Mouse (Mus musculus): ENCODE measurements around the gene Gm13285. TPM values are rescaled to one million over a fixed set of nuclear protein-coding genes. Genes with fewer than 3 reads are reported as not detected.
"Not testable (repeated sequence)": the region's sequence is repeated elsewhere in the genome, so short reads cannot be mapped to it uniquely, and the experiment has no call there.

Gene Gm13285
- 0.22 TPM in 1 of 2 replicates, not detected in the other for total RNA-seq (2021)
- long read RNA-seq, experiment 1, result 0 reads
- long read RNA-seq, experiment 2, result 0 reads

GRCm38 (mm10) chr4:88799365-88799764, at the start of gene Gm13285:
Gene Gm13285, plus strand, starts transcription at chr4:88799665.
- not testable (repeated sequence) for DNase-seq

DNA sequence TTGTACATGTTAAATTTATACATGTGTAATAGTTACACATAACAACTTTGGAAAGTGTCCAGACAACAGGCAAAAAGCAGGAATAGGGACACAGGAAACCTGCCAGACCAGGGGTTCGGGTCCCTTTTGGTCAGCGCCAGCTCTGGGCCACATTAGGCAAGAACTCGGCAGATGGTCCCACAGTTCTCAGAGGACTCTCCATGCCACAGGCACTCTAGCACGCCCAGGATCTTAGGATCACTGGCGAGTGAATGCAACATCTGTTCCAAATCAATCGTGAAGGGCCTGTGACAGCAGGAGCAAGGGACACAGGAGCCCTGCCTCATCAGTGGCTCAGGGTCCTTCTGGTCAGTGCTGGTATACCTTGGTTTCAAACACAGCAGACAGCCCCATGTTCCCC, 49.5 kb upstream of the Gm13285 start:
- DNase-seq, result no peak

GRCm38 (mm10) chr4:88754818-88755340, 44.6 kb upstream of the Gm13285 start, which contains the start of gene Gm13271:
Gene Gm13271, plus strand, starts transcription at chr4:88754868.
- peak; percentile 42 for DNase-seq

DNA sequence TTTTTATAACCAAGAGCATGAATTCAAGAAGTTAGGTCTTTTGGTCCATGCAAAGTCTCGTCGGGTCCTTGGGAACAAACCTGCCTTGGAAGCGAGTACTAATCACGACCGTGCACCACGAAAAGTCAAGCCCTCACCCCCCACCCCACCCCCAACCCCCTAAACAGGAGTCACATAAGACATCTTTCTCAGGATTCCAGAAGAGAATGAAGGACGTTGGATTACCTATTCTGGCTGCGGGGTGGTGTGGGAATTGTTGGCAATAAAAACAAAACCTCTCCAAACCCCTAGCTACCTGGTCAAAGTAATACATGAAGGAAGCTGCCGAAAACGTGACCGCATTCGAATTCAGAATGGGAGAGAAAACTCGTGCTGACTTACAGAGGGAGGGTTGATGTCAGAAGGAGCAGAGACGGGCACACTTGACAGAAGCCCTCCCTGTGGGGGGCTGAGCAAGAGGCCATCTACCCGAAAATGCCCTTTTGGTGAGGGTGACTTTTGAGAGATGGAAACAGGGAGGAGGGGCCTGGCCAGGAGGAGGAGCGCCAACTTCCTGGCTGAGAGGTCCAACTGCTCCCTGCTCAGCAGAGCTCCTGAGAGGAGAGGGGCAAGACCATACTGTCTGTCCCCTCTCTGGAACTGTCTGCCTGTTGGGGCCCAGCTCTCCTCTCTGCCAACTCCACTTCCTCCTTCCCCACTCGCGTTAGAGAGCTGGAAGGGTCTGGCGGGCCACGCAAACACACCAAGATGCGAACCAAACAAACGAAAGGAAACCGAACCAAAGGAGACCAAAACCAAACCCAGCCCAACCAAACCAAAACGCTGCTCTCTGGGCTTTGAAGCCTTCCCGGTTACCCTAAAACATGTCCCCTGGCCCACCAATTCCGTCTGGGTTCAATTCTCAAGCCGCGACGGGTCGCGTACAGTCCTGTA, 42.6 kb upstream of the Gm13285 start:
- peak; percentile 14 for DNase-seq

- peak; percentile 85 for DNase-seq
Observed at GRCm38 (mm10) chr4:88757628-88758031, 41.8 kb upstream of the Gm13285 start.

DNA sequence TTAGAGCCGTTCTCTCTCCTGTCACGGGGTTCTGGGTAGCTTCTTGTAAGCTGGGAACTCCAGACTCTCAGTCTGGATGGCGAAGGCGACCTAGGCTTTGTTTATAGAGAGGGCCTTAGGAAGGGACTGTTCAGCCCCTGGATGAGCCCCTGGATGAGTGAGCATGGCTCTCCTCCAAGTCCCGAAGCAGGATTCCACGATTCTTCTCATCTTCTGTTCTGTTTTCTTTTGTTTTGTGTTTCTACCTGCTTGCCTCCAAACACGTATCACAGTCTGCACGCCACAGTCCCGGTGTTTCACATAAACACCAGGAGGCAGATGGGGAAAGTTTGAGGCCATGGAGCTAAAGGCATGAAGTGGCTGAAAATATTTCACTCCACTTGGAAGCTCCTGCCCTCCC, 40.7 kb upstream of the Gm13285 start:
- not testable (repeated sequence) for DNase-seq

GRCm38 (mm10) chr4:88759610-88760268, 39.7 kb upstream of the Gm13285 start, which contains the start of gene Gm13283:
Gene Gm13283, plus strand, starts transcription at chr4:88760119.
- peak; percentile 42 for DNase-seq

GRCm38 (mm10) chr4:88760431-88760830, 39.0 kb upstream of the Gm13285 start:
- DNase-seq, result peak; percentile 85

DNA sequence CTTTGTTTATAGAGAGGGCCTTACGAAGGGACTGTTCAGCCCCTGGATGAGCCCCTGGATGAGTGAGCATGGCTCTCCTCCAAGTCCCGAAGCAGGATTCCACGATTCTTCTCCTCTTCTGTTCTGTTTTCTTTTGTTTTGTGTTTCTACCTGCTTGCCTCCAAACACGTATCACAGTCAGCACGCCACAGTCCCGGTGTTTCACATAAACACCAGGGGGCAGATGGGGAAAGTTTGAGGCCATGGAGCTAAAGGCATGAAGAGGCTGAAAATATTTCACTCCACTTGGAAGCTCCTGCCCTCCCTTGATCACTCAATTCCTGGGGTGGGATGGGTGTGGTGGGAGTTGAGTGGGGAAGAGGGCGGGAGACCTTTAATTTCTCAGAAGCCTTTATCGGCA, 37.7 kb upstream of the Gm13285 start:
- DNase-seq, result peak; percentile 59

DNA sequence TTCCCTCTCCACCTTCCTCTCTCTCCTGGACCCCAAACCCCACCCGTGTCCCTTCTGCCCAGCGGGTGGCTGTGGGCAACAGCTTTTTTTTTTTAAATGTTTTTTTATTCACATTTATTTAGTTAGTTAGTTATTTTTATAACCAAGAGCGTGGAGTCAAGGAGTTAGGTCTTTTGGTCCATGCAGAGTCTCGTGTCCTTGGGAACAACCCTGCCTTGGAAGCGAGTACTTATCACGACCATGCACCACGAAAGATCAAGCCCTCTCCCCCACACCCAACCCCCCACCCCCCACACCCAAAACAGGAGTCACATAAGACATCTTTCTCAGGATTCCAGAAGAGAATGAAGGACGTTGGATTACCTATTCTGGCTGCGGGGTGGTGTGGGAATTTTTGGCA, 37.1 kb upstream of the Gm13285 start:
- DNase-seq, result peak; percentile 16

GRCm38 (mm10) chr4:88763384-88764018, 36.0 kb upstream of the Gm13285 start:
- peak; percentile 69 for DNase-seq

DNA sequence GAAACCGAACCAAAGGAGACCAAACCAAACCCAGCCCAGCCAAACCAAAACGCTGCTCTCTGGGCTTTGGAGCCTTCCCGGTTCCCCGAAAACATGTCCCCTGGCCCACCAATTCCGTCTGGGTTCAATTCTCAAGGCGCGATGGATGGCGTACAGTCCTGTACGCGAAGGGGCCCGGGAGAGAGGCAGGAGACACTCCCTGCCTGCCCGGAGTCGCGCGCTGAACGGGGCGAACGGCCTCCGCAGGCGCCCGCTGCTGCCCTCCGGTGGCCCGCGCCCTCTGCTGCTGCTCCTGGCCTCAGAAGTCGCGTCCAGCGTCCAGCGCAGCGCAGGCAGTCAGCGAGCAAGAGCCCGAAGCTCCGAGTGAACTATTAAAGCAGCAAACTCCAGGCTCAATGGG, 25.9 kb upstream of the Gm13285 start, which contains the start of gene Gm13290:
TSS of gene Gm13290 (plus strand) at position 301 of the 400 bp plus-strand sequence.
- not testable (repeated sequence) for DNase-seq

- not testable (repeated sequence) for DNase-seq
Observed at GRCm38 (mm10) chr4:88776622-88777021, 22.8 kb upstream of the Gm13285 start, which contains the start of gene Gm13289. Gene Gm13289, plus strand, starts transcription at chr4:88776922.

- DNase-seq, result not testable (repeated sequence)
Observed at GRCm38 (mm10) chr4:88779550-88779949, 19.9 kb upstream of the Gm13285 start, which contains the start of gene Gm13272. Gene Gm13272, plus strand, starts transcription at chr4:88779850.

DNA sequence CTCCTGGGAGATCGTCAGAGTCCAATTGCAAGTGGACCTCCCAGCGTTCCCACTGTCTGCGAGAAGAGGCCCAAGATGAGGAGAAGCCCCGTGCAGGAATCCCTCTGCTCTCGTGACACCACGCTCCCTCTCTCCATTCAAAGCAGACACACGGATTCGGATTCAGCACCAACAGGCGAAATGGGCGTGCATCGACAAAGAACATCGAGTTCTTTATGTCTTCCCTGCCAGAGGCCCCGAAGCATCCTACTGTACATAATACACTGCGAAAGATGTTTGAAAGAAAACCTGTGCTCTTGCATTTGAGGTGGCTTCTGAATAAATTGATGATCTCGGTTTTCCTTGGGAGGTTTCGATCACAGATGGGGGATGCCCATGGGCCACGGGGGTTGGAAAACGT, 19.1 kb upstream of the Gm13285 start:
- not testable (repeated sequence) for DNase-seq

DNA sequence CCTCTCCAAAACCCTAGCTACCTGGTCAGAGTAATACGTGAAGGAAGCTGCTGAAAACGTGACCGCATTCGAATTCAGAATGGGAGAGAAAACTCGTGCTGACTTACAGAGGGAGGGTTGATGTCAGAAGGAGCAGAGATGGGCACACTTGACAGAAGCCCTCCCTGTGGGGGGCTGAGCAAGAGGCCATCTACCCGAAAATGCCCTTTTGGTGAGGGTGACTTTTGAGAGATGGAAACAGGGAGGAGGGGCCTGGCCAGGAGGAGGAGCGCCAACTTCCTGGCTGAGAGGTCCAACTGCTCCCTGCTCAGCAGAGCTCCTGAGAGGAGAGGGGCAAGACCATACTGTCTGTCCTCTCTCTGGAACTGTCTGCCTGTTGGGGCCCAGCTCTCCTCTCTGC, 17.6 kb upstream of the Gm13285 start, which contains the start of gene Ifnz:
TSS of gene Ifnz (plus strand) at position 301 of the 400 bp plus-strand sequence.
- DNase-seq, result not testable (repeated sequence)

DNA sequence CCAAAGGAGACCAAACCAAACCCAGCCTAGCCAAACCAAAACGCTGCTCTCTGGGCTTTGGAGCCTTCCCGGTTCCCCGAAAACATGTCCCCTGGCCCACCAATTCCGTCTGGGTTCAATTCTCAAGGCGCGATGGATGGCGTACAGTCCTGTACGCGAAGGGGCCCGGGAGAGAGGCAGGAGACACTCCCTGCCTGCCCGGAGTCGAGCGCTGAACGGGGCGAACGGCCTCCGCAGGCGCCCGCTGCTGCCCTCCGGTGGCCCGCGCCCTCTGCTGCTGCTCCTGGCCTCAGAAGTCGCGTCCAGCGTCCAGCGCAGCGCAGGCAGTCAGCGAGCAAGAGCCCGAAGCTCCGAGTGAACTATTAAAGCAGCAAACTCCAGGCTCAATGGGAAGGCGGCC, 17.1 kb upstream of the Gm13285 start:
- DNase-seq, result peak; percentile 32

- not testable (repeated sequence) for DNase-seq
Observed at GRCm38 (mm10) chr4:88785409-88785808, 14.1 kb upstream of the Gm13285 start, which contains the start of gene Gm13276. Gene Gm13276, plus strand, starts transcription at chr4:88785709.

DNA sequence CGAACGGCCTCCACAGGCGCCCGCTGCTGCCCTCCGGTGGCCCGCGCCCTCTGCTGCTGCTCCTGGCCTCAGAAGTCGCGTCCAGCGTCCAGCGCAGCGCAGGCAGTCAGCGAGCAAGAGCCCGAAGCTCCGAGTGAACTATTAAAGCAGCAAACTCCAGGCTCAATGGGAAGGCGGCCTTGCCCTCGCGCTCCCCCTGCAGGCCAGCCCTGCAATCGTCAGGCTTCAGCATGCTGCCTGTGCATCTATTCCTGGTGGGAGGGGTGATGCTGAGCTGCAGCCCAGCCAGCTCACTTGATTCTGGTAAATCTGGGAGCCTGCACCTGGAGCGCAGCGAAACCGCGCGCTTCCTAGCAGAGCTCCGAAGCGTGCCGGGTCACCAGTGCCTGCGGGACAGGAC, 11.1 kb upstream of the Gm13285 start, which contains the start of gene Gm13277:
TSS of gene Gm13277 (plus strand) at position 231 of the 400 bp plus-strand sequence.
- DNase-seq, result peak; percentile 78

GRCm38 (mm10) chr4:88791250-88791649, 8.2 kb upstream of the Gm13285 start, which contains the start of gene Gm13278:
Gene Gm13278, plus strand, starts transcription at chr4:88791550.
- not testable (repeated sequence) for DNase-seq

- peak; percentile 52 for DNase-seq
Observed at GRCm38 (mm10) chr4:88793936-88794675, 5.4 kb upstream of the Gm13285 start, which contains the start of gene Gm13275. Gene Gm13275, plus strand, starts transcription at chr4:88794487.
